Mouse (Mus musculus) stomach, embryonic 14.5 days (tissue): ENCODE measurements at regions not wholly inside any gene's neighbourhood (a gene's known extent, or its start where the extent isn't known, plus 50 kb on each side); places are given as distances from the start of the nearest gene placed in this dataset.
"Not testable (repeated sequence)": the region's sequence is repeated elsewhere in the genome, so short reads cannot be mapped to it uniquely, and the experiment has no call there.

Source experiments
- ATAC-seq: fragments of 200-750 bp; cut with Nextera tagmentation; 2 replicates; pipeline ENCODE4 v1.8.0; 2017; ENCODE audit warnings: low read depth, moderate TSS enrichment; ENCODE audit not compliant: insufficient number of reproducible peaks, insufficient read depth, low FRiP score
- H3K27ac ChIP-seq: fragments of 300-500 bp; sonication (generic); 2 replicates; pipeline ENCODE4 v1.5.1; 2014; ENCODE audit warnings: mild to moderate bottlenecking, low read length, moderate library complexity, mixed read lengths
- H3K27me3 ChIP-seq: fragments of 300-500 bp; sonication (generic); 2 replicates; pipeline ENCODE4 v1.6.1; 2014; ENCODE audit warnings: low read length, control low read depth, mixed read lengths; ENCODE audit not compliant: control insufficient read depth, insufficient read depth
- H3K36me3 ChIP-seq: fragments of 300-500 bp; sonication (generic); 2 replicates; pipeline ENCODE4 v1.6.1; 2014; ENCODE audit warnings: mild to moderate bottlenecking, control low read depth, low read length, moderate library complexity, mixed read lengths; ENCODE audit not compliant: control insufficient read depth, insufficient read depth
- H3K4me1 ChIP-seq: fragments of 300-500 bp; sonication (generic); 2 replicates; pipeline ENCODE4 v1.6.1; 2014; ENCODE audit warnings: low read length, control low read depth, mixed read lengths; ENCODE audit not compliant: control insufficient read depth, insufficient read depth
- H3K4me2 ChIP-seq: fragments of 300-500 bp; sonication (generic); replicated peaks from 2 replicates; pipeline ENCODE4 v1.6.1; 2014; ENCODE audit warnings: low read depth, low read length, control low read depth
- H3K4me3 ChIP-seq: fragments of 300-500 bp; sonication (generic); 2 replicates; pipeline ENCODE4 v1.5.1; 2014; ENCODE audit warnings: low read depth, low read length, control low read depth
- H3K9ac ChIP-seq: fragments of 300-500 bp; sonication (generic); replicated peaks from 2 replicates; pipeline ENCODE4 v1.6.1; 2014; ENCODE audit warnings: low read depth, mild to moderate bottlenecking, control low read depth, low read length, moderate library complexity, mixed read lengths
- H3K9me3 ChIP-seq: fragments of 300-500 bp; sonication (generic); 2 replicates; pipeline ENCODE4 v1.6.1; 2016; ENCODE audit warnings: low read depth, low read length, control low read depth; ENCODE audit not compliant: control insufficient read depth
- WGBS: fragments of 180-500 bp; shearing (Covaris S2); extraction: QIAGEN DNeasy Blood & Tissue Kit; methylation state at CpG from one replicate; pipeline ENCODE4 v1.1.7; 2014; 5-methylcytosine and 5-hydroxymethylcytosine counted together

DNA sequence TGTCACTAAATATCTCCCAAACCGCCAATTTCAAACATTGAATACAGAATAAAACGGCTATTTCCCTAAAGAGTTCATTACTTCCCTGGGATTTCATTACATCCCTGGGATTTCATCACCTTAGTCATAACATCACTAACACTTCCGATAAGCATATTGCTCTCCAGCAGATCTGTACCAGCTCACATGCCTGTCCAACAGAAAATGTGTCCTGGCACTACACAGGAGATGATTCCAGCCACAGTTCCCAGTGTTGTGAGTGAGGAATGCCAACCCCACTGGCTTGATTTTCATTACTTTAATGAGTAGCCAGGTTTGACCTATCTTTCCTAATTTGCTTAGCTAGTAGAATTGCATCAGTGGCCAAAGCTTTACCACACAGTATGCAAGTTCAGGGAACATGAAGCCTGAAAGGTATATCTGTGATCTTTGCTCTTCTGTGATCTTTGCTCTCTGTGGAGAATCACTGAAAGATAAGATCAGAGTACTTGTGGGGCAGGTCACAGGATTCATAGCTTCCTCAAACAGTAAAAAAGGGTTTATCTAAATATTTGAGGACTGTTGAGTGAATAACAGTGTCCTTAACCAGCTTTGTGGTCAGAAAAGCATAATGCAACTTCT lies 1115.5 kb upstream of the 1700009N14Rik start:
- Histone ChIP-seq H3K9me3 (no peaks in the 10 kb centered on the region), H3K4me1 (no peaks in the 10 kb centered on the region), H3K4me3 (no peak overlapping the region), H3K4me2 (no peak overlapping the region), H3K9ac (no peak overlapping the region), H3K27me3 (no peaks in the 10 kb centered on the region), H3K36me3 (no peaks in the 10 kb centered on the region), H3K27ac (no peak overlapping the region)
- WGBS, result 84% methylated on average over 3 of the region's 3 CpGs
- no peak for ATAC-seq

DNA sequence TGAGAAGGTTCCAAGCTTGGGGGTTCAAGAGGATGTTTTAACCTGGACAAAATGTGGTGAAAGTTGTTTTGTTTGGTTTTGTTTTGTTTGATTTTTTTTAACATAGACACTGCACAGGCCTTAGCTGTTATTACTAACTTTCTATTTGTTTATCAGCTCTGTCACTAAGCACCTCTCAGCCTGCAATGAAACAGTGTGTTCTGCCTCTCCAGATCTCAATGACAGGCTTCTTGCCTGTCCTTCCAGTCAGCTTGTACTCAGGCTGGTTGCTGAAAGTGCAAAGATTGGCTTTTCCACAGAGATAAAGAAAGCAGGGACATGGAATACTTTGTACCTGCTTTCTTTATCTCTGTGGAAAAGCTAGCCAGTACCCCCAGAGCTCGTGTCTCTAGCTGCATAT lies 1114.9 kb upstream of the 1700009N14Rik start:
- no peak overlapping the region for H3K27ac ChIP-seq
- H3K4me1 ChIP-seq, result no peaks in the 10 kb centered on the region
- H3K4me2 ChIP-seq, result no peak overlapping the region
- H3K9ac ChIP-seq, result no peak overlapping the region
- no peaks in the 10 kb centered on the region for H3K27me3 ChIP-seq
- no peak for ATAC-seq
- H3K4me3 ChIP-seq, result no peak overlapping the region
- H3K36me3 ChIP-seq, result no peaks in the 10 kb centered on the region
- WGBS, result 50% methylated on average over 1 of the region's 1 CpGs
- H3K9me3 ChIP-seq, result no peaks in the 10 kb centered on the region

DNA sequence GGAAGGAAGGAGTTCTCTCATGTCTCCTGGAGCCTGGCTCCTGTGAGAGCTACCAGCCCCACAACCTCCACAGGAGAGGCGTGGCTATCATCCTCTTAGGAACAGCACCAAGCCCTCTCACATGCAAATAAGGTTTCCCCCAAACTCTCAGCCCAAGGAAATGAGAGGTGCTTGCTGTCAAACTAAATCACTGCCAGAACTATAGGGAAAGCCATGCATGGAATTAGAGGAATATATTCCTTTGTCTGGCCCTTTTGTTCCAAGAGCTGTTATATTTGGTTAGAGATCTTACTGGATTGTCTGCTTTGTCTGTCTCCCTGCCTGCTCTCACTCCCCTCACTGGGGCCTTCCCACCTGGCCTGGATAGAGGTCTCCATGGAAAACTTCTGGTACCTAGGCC lies 1079.0 kb upstream of the 1700009N14Rik start:
- Histone ChIP-seq H3K27ac (no peak overlapping the region), H3K4me2 (no peak overlapping the region), H3K4me3 (no peak overlapping the region), H3K9me3 (no peaks in the 10 kb centered on the region), H3K9ac (no peak overlapping the region), H3K4me1 (no peaks in the 10 kb centered on the region), H3K36me3 (no peaks in the 10 kb centered on the region), H3K27me3 (no peaks in the 10 kb centered on the region)
- ATAC-seq, result no peak
- WGBS, result 19% methylated on average over 1 of the region's 1 CpGs

DNA sequence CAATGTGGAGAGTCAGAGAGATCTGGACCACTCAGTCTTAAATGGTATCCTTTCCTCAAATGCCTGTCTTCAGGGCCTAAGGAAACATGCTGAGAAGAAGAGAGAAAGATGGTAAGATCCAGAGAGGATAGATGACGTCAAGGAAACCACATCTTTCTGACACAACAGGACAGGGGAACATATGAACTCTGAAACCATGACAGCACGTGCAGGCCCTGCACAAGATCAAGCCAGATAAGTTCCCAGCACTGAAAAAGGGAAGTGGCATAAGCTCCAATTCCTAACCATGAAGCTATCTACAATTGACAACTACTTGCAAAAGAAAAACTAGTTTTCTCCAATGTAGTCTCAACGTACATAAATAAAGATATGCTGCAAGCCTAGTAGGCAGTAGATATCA lies 1068.2 kb upstream of the 1700009N14Rik start:
- Histone ChIP-seq H3K9ac (no peak overlapping the region), H3K27me3 (no peaks in the 10 kb centered on the region), H3K9me3 (no peaks in the 10 kb centered on the region), H3K27ac (no peak overlapping the region), H3K4me3 (no peak overlapping the region), H3K36me3 (no peaks in the 10 kb centered on the region), H3K4me2 (no peak overlapping the region), H3K4me1 (no peaks in the 10 kb centered on the region)
- no peak for ATAC-seq
- 85% methylated on average over 3 of the region's 3 CpGs for WGBS

DNA sequence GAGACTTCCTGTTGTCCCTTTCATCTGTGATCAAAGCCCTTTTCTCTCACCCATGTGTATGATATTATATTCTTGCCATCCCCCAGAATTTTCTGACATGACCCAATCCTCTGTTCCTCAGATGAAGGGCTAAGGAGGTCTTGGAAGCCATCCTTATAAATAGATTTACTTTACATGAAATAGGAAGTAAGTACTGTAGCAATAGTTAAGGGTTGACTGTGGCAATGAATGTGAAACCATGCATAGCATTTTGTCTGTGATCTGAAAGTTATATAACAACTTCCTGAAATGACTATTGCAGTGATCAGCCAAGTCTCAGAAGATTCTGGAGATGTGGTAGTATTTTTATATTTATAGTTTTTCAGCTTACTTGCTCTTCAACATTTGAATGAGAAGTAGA lies 1053.5 kb upstream of the 1700009N14Rik start:
- Histone ChIP-seq H3K9me3 (no peaks in the 10 kb centered on the region), H3K4me2 (no peak overlapping the region), H3K9ac (no peak overlapping the region), H3K27ac (no peak overlapping the region), H3K27me3 (no peaks in the 10 kb centered on the region), H3K4me3 (no peak overlapping the region), H3K36me3 (no peaks in the 10 kb centered on the region), H3K4me1 (no peaks in the 10 kb centered on the region)
- no peak for ATAC-seq

DNA sequence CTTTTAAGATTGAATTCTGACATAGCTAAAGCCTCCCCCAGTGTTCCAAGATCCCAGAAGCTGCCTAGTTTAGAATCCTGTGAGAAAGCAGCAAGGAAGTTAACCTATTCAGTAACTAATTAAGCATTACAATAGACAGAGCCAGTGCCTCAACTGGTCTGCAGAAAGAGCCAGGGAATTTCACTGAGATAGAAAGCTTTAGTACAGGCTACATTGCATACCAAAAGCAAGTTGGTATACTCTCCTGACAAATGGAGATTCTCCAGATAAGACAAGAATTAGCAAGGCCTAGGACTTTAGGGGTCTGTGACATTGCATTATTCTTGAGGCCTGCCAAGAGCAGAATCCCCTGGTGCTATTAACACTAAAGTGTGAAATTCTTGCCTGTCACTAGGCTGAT lies 1014.8 kb upstream of the 1700009N14Rik start:
- not testable (repeated sequence) for H3K27me3 ChIP-seq, ATAC-seq, H3K9ac ChIP-seq, H3K4me3 ChIP-seq, H3K4me2 ChIP-seq, H3K36me3 ChIP-seq, H3K27ac ChIP-seq, H3K4me1 ChIP-seq, H3K9me3 ChIP-seq

DNA sequence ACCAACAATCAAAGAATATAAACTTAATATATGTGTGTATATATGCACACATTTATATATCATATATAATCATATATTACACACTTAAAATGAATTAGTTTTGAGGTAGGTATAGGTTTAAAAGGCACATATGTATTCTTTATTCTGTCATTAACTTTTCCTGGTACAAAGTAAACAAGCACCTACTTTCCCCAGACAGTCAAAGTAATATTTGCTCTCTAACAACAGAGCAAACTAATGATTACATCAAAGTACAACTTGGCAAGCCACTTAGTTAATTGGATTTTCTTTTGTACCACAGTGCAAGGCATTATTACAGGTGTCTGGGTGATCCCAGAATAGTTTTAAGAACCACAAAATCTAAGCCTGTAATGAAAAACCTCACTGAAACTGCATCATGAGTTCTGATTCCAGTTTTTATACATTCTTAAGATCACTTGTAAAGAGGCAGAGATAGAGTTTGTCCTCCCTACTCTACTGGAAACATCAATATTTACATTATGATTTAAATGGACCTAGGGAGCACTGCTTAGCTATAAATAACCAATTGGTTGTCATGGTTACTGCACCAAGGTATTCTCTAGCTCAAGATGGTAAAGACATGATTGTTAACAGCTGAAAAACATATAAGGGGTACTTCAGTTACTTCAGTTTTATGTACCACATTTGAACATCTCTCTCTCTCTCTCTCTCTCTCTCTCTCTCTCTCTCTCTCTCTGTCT lies 988.5 kb upstream of the 1700009N14Rik start:
- H3K4me1 ChIP-seq, result no peaks in the 10 kb centered on the region
- H3K4me2 ChIP-seq, result no peak overlapping the region
- H3K9me3 ChIP-seq, result no peaks in the 10 kb centered on the region; the same call in 1 of the 2 replicates
- ATAC-seq, result peak; percentile 63
- no peaks in the 10 kb centered on the region for H3K36me3 ChIP-seq
- no peaks in the 10 kb centered on the region for H3K27me3 ChIP-seq
- no peak overlapping the region for H3K4me3 ChIP-seq
- no peak overlapping the region for H3K9ac ChIP-seq
- H3K27ac ChIP-seq, result no peak overlapping the region

DNA sequence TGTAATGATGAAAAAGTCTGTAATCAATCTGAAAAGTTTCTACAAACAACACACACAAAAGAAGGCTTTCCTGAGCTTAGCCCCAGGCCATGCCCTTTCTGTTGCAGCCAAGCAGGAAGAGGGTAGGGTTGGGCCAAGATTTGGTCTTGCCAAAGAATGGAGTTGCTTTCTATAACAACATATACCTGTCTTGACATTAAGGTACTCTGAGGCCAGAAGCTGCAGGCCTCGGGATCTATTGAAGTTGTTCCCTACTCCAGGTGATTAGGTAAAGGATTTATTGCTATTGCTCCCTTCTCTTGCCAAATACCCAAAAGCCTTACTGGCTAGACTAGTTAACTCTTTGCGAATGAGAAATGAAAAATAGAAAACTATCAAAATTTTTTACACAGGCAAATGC lies 951.8 kb upstream of the 1700009N14Rik start:
- H3K36me3 ChIP-seq, result no peaks in the 10 kb centered on the region
- no peak for ATAC-seq
- WGBS, result 73% methylated on average over 2 of the region's 2 CpGs
- H3K4me2 ChIP-seq, result no peak overlapping the region
- no peaks in the 10 kb centered on the region for H3K9me3 ChIP-seq
- no peak overlapping the region for H3K27ac ChIP-seq
- H3K9ac ChIP-seq, result no peak overlapping the region
- no peak overlapping the region for H3K4me3 ChIP-seq
- H3K4me1 ChIP-seq, result no peaks in the 10 kb centered on the region
- no peaks in the 10 kb centered on the region for H3K27me3 ChIP-seq

DNA sequence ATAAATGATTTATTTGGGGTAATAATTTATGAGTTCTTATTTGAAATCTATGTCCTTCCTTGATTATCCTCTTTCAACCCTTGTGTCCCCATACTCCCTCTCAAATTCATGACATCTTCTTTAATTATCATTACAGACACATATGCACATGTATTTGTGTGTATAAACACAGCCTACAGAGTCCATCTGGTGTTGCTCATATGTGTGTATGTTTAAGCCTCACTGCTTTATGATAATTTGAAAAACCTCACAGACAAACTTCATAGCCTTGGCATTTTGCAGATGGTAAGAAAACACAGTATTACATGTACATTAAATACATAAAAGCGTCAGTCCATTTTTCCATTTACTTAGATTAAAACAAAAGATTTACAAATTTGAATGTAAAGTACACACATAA lies 944.2 kb upstream of the 1700009N14Rik start:
- no peaks in the 10 kb centered on the region for H3K27me3 ChIP-seq
- 86% methylated on average over 1 of the region's 1 CpGs for WGBS
- no peak overlapping the region for H3K27ac ChIP-seq
- ATAC-seq, result no peak
- H3K9me3 ChIP-seq, result no peaks in the 10 kb centered on the region
- no peak overlapping the region for H3K4me3 ChIP-seq
- no peaks in the 10 kb centered on the region for H3K36me3 ChIP-seq
- no peak overlapping the region for H3K9ac ChIP-seq
- no peak overlapping the region for H3K4me2 ChIP-seq
- H3K4me1 ChIP-seq, result no peaks in the 10 kb centered on the region
